Mouse (Mus musculus) E14TG2a.4 (cell line): ENCODE measurements around the gene Gfap.

Experiments used
- CTCF ChIP-seq: conservative IDR thresholded peaks from 2 replicates; pipeline ENCODE4 v1.5.1; 2014; ENCODE audit warnings: low read length
- NANOG ChIP-seq: IDR thresholded peaks from 2 replicates; pipeline ENCODE4 v1.6.1; 2014; ENCODE audit warnings: borderline replicate concordance, low read length, mixed read lengths
- POU5F1 ChIP-seq: IDR thresholded peaks from 2 replicates; pipeline ENCODE4 v1.6.1; 2014; ENCODE audit warnings: low read length, borderline replicate concordance

DNA sequence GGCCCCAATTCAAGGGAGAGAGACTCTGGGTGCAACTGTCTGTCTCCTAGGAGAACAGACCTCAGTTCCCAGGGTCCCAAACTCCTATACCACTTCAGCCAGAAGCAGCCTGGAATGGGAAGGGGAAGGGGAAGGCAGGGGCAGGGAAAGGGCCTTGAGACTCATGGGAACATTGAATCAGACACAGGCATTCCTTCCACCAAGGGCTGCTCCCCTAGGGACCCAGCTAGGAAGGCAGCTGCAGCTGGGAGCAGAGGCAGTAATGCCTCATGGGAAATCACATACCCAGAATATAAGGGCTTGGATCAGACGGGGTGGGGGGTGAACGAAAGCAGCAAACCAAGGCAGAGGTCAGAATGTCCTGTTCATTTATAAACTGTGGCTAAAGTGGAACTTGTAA, 62.6 kb downstream of the Gfap start:
- TF ChIP-seq NANOG (no peak), CTCF (no peak), POU5F1 (no peak)
